Mouse (Mus musculus): ENCODE data around the gene Ccr1l1. TPM values are rescaled to one million over a fixed set of nuclear protein-coding genes. Genes with fewer than 3 reads are reported as not detected.

The Ccr1l1 gene
- polyA plus RNA-seq (2021; fragmentation: Nextera tagmentation), result not detected in 2 replicates
- long read RNA-seq, experiment 1, result 0 reads
- long read RNA-seq, experiment 2, result 0 reads

GRCm38 (mm10) chr9:123978308-123978707 is at the start of gene Ccr1l1:
Gene Ccr1l1, minus strand, starts transcription at chr9:123978408.

GRCm38 (mm10) chr9:124021672-124022071 is 43.5 kb upstream of the Ccr1l1 start, which contains the start of gene Ccr3:
Gene Ccr3, plus strand, starts transcription at chr9:124021972.

GRCm38 (mm10) chr9:123968290-123968912 is 9.8 kb downstream of the Ccr1l1 start, which contains the start of gene Ccr1:
Gene Ccr1, minus strand, starts transcription at chr9:123968692.

Other genes starting within 250 kb of the Ccr1l1 start
- gene Cxcr6, start 171.9 kb downstream of the Ccr1l1 start, polyA plus RNA-seq (2021; fragmentation: Nextera tagmentation), result 0.16 TPM in 1 of 2 replicates, not detected in the other
- 5.0 and 7.6 TPM in 2 replicates for gene Fyco1, start 126.5 kb downstream of the Ccr1l1 start, polyA plus RNA-seq (2021; fragmentation: Nextera tagmentation)
- gene Xcr1, start 116.4 kb downstream of the Ccr1l1 start, polyA plus RNA-seq (2021; fragmentation: Nextera tagmentation), result not detected in 2 replicates
- 0.05 and 0.11 TPM in 2 replicates for gene Ccr1, start 9.7 kb downstream of the Ccr1l1 start, polyA plus RNA-seq (2021; fragmentation: Nextera tagmentation)
- gene Ccr3, start 43.6 kb upstream of the Ccr1l1 start, polyA plus RNA-seq (2021; fragmentation: Nextera tagmentation), result not detected in 2 replicates
- 0.04 TPM in 2 replicates for gene Ccr2, start 123.5 kb upstream of the Ccr1l1 start, polyA plus RNA-seq (2021; fragmentation: Nextera tagmentation)
- 3.6 and 5.4 TPM in 2 replicates for gene Ccr5, start 143.1 kb upstream of the Ccr1l1 start, polyA plus RNA-seq (2021; fragmentation: Nextera tagmentation)